In the genomic region with DNA sequence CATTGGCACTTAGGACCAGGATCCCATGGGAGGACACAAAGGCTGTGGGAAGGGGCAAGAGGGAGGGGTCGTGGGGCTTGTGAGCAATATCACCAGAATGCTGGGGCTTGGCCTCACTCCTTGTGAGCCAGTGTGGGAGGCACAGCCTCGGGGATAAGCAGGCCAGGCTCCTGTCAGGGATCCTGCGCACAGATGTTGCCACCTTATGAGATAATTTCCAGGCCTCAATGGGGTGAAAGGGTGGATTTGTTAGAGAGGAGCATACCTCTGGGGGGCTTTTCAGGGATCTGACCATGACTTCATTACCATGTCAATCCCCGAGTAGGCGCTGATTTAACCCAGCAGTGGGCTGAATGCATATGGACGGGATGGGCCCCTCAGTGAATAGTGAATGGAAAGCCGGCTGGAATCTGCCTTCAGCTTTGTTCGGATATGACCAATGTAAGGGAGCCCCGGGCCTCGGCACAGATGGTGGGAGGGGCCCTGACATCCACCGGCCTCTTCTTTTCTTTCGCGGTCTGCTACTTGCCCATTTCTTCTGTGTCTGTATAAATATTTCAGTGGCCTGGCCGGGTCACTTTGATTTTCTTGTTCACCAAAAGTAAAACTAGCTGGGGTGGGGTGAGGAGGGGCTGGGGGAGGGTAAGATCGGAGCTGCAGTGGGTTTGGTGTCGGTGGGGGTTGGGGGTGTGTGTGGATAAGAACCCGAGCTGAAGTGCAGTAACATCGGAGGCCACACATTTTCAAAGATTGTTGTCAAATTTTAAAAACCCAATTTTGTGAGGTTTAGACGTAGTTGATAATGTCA, we compare ENCODE assay signal across 9 mouse cellular contexts. TPM values are rescaled to one million over a fixed set of nuclear protein-coding genes. Genes with fewer than 3 reads are reported as not detected.
DNase-seq lines count a peak whose midpoint lies in the region; ATAC-seq lines count a peak whose summit lies in the region.
"Had no signal": no experiment of that assay in that cellular context is flagged by ENCODE, and none has a peak within 500 bp of the region (broad histone marks: within the 10 kb centered on the region; RNA-seq: fewer than 3 reads in every experiment).

No protein-coding gene starts in this region.

- peak; percentile 67 for DNase-seq in ES-CJ7 (ENCODE audit: low read depth, low spot score)
- peak; percentile 92 for DNase-seq in embryo, embryonic 10.5 days (ENCODE audit: low spot score)
- peak; percentile 90 for DNase-seq in hindbrain, embryonic 10.5 days (ENCODE audit: low spot score)
- DNase-seq in urinary bladder, adult 2 months (ENCODE audit: low spot score): no peak
- no peak for DNase-seq in lung, postnatal 14 days
- no peak for DNase-seq in liver
- DNase-seq: heart, postnatal 36 days; right cerebral cortex, postnatal 4 days had no signal

- H3K27ac ChIP-seq in hindbrain, embryonic 10.5 days: peak overlapping the region; percentile 89
- H3K27ac ChIP-seq in midbrain, embryonic 12.5 days (replicated peaks): peak overlapping the region; percentile 89

- WGBS in hindbrain, embryonic 10.5 days: 2% methylated on average over 19 of the region's 19 CpGs
- WGBS in midbrain, embryonic 12.5 days: 1% methylated on average over 19 of the region's 19 CpGs

- no peak overlapping the region for H3K9ac ChIP-seq in midbrain, embryonic 12.5 days (replicated peaks)

- H3K36me3 ChIP-seq in hindbrain, embryonic 10.5 days: no peaks in the 10 kb centered on the region
- no peaks in the 10 kb centered on the region for H3K36me3 ChIP-seq in midbrain, embryonic 12.5 days

- H3K9me3 ChIP-seq in hindbrain, embryonic 10.5 days: peaks cover 8% of the 10 kb centered on the region
- H3K9me3 ChIP-seq in midbrain, embryonic 12.5 days: 0 out of 2 replicates have a peak, but pooled peaks cover 7% of the 10 kb centered on the region

- H3K4me3 ChIP-seq in hindbrain, embryonic 10.5 days: peak overlapping the region; percentile 35
- no peak overlapping the region for H3K4me3 ChIP-seq in midbrain, embryonic 12.5 days

- peaks cover 9% of the 10 kb centered on the region for H3K27me3 ChIP-seq in hindbrain, embryonic 10.5 days (ENCODE audit: insufficient read depth, poor library complexity, severe bottlenecking)
- H3K27me3 ChIP-seq in midbrain, embryonic 12.5 days: no peaks in the 10 kb centered on the region

- ATAC-seq in midbrain, embryonic 12.5 days (ENCODE audit: low FRiP score, low read depth): peak; percentile 95

- H3K4me1 ChIP-seq in hindbrain, embryonic 10.5 days (replicated peaks): peaks cover 77% of the 10 kb centered on the region
- peaks cover 55% of the 10 kb centered on the region for H3K4me1 ChIP-seq in midbrain, embryonic 12.5 days

- peak overlapping the region; percentile 29; the same call in 1 of the 2 replicates for H3K4me2 ChIP-seq in midbrain, embryonic 12.5 days (replicated peaks)

RNA-seq across cellular contexts. Expression of a gene that starts 27.7 kb away (rescaled TPM):
- polyA plus RNA-seq in hindbrain, embryonic 10.5 days (2016; fragmentation: Nextera tagmentation; extraction: Ambion mirVana): 360 and 369 TPM in 2 replicates
- 249 and 276 TPM in 2 replicates for polyA plus RNA-seq in midbrain, embryonic 12.5 days (2016; fragmentation: Nextera tagmentation; extraction: Ambion mirVana)
- 313 and 327 TPM in 2 replicates for polyA plus RNA-seq in urinary bladder, adult 2 months (2012; rRNA removed)

Comparison
In these comparisons a context has a peak if more than half of its experiments do, and no peak if none do; other contexts are left out.
1. DNase-seq: peak in ES-CJ7 (single experiment), embryo, embryonic 10.5 days (single experiment) and hindbrain, embryonic 10.5 days (single experiment); none in urinary bladder, adult 2 months (single experiment), lung, postnatal 14 days (single experiment) and liver (single experiment).